Mouse (Mus musculus): ENCODE results near the gene Mfsd4b5. TPM values are rescaled to one million over a fixed set of nuclear protein-coding genes. Genes with fewer than 3 reads are reported as not detected.
"Not testable (repeated sequence)": the region's sequence is repeated elsewhere in the genome, so short reads cannot be mapped to it uniquely, and the experiment has no call there.

Gene Mfsd4b5
- polyA plus RNA-seq, 1 experiment from 2014 or later = not detected

- Histone ChIP-seq H3K36me3 (no peaks in the 10 kb centered on the region), H3K27me3 (no peaks in the 10 kb centered on the region), H3K4me1 (replicated peaks) (no peaks in the 10 kb centered on the region), H3K4me3 (no peak overlapping the region), H3K9me3 (replicated peaks) (no peaks in the 10 kb centered on the region), H3K9ac (no peak overlapping the region), H3K27ac (no peak overlapping the region), H3K4me2 (no peak overlapping the region)
- ATAC-seq (replicated peaks; ENCODE audit: insufficient number of reproducible peaks, insufficient read depth, low FRiP score, low read depth) = no peak
- WGBS = 75% methylated on average over 3 of the region's 3 CpGs
Observed at GRCm38 (mm10) chr10:39967512-39967911, 18.9 kb downstream of the Mfsd4b5 start.

- no peak overlapping the region for H3K4me3 ChIP-seq
- no peak overlapping the region for H3K9ac ChIP-seq
- no peak overlapping the region for H3K27ac ChIP-seq
- H3K9me3 ChIP-seq (replicated peaks) = no peaks in the 10 kb centered on the region
- H3K4me1 ChIP-seq (replicated peaks) = peaks cover 19% of the 10 kb centered on the region
- no peaks in the 10 kb centered on the region for H3K27me3 ChIP-seq
- H3K4me2 ChIP-seq = no peak overlapping the region
- no peaks in the 10 kb centered on the region for H3K36me3 ChIP-seq
- no peak for ATAC-seq (replicated peaks; ENCODE audit: insufficient number of reproducible peaks, insufficient read depth, low FRiP score, low read depth)
- 43% methylated on average over 1 of the region's 1 CpGs for WGBS
Observed at GRCm38 (mm10) chr10:39961906-39962305, 24.5 kb downstream of the Mfsd4b5 start.

DNA sequence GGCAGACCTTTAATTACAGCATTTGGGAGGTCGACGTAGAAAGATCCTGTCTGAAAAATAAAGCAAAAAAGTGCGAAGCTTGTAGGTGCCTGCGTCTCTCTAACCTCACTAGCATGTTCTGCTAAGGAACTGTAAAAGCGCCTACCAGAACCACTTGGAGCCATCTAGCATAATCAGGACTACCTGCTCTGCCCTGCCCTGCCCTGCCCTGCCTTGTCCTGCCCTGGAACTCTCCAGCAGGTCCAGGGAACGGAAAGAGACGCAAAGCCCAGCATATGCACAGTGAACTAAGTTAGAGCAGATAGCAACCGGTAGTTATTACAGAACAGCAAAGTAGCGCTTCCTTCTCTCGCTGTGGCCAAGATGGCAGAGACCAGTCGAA, 26.0 kb downstream of the Mfsd4b5 start:
- H3K4me1 ChIP-seq (replicated peaks) = peaks cover 19% of the 10 kb centered on the region
- WGBS = 40% methylated on average over 11 of the region's 11 CpGs
- 0 out of 2 replicates have a peak, but pooled peaks have one; percentile 12 for ATAC-seq (replicated peaks; ENCODE audit: insufficient number of reproducible peaks, insufficient read depth, low FRiP score, low read depth)
- H3K9ac ChIP-seq = no peak overlapping the region
- no peaks in the 10 kb centered on the region for H3K27me3 ChIP-seq
- H3K9me3 ChIP-seq (replicated peaks) = no peaks in the 10 kb centered on the region
- H3K36me3 ChIP-seq = no peaks in the 10 kb centered on the region
- no peak overlapping the region for H3K27ac ChIP-seq
- H3K4me2 ChIP-seq = peak overlapping the region; percentile 97
- H3K4me3 ChIP-seq = peak overlapping the region; percentile 65

DNA sequence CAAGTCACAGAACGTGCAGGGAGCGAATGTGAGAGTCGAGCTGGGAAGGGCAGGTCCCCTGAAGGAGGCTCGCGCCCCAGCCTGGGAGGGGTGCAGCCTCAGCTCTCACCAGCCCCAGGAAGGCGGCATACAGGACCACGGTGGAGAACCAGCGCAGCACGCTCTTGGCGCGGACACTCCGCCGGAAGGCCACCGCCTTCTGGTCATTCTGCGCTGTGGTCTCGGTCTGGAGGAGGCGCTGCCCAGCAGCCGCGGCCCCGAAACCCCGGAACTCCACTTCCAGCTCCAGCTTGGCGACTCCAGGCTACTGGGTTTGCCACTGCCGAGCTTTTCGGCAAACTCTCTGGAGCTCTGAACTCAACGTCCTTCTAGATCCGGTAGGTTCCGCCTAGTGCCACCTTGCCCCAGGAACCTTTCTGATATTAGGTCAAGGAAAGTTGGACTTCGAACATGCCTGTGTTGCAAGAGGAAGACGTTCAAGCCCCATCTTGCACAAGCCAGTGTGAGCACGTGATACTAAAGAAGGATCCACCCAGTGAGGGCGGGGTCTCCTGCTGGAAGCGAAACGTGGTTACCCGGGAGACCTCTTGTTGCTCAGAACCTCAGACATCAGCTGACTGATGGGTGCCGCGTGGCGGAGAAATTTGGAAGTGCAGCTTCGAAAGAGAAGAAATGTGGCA, 26.5 kb downstream of the Mfsd4b5 start, which contains the start of gene Mfsd4b3:
TSS of gene Mfsd4b3 (minus strand) at position 393 of the 680 bp plus-strand sequence.
- no peaks in the 10 kb centered on the region for H3K9me3 ChIP-seq (replicated peaks)
- peak within 1 kb of the TSS; percentile 97 for H3K4me2 ChIP-seq
- H3K27ac ChIP-seq = peak within 1 kb of the TSS; percentile 81
- H3K4me3 ChIP-seq = peak within 1 kb of the TSS; percentile 65
- peaks cover 19% of the 10 kb centered on the region for H3K4me1 ChIP-seq (replicated peaks)
- no peaks in the 10 kb centered on the region for H3K36me3 ChIP-seq
- no peaks in the 10 kb centered on the region for H3K27me3 ChIP-seq
- under 1% methylated on average over 38 of the region's 38 CpGs for WGBS
- peak within 1 kb of the TSS; percentile 59 for H3K9ac ChIP-seq
- peak; percentile 97 for ATAC-seq (replicated peaks; ENCODE audit: insufficient number of reproducible peaks, insufficient read depth, low FRiP score, low read depth)

DNA sequence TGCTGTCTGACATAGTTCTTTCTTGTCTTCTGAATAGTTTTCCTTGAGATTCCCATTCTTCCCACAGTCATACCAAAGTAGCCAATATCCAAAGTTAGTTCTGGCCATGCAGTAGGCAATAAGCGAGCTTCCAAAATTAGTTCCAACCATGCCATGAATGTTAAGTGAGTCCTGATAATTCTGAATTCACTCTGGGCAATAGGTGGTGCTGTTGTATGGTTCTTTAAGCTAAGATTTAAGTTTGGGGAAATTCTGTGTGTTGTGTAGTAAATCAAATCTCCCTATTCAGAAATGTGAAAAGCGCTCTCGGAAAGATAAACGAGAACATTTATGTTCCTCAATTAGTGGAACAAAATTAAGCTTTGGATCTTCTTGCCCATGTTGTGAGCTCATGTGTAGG, 28.2 kb downstream of the Mfsd4b5 start:
- H3K27ac ChIP-seq = peak overlapping the region; percentile 39
- ATAC-seq (replicated peaks; ENCODE audit: insufficient number of reproducible peaks, insufficient read depth, low FRiP score, low read depth) = no peak
- peaks cover 19% of the 10 kb centered on the region for H3K4me1 ChIP-seq (replicated peaks)
- no peak overlapping the region for H3K4me2 ChIP-seq
- no peak overlapping the region for H3K4me3 ChIP-seq
- no peaks in the 10 kb centered on the region for H3K36me3 ChIP-seq
- H3K9ac ChIP-seq = no peak overlapping the region
- 55% methylated on average over 4 of the region's 4 CpGs for WGBS
- H3K27me3 ChIP-seq = no peaks in the 10 kb centered on the region
- no peaks in the 10 kb centered on the region for H3K9me3 ChIP-seq (replicated peaks)

- H3K4me2 ChIP-seq = no peak overlapping the region
- 59% methylated on average over 2 of the region's 2 CpGs for WGBS
- H3K36me3 ChIP-seq = no peaks in the 10 kb centered on the region
- H3K27me3 ChIP-seq = no peaks in the 10 kb centered on the region
- no peak overlapping the region for H3K9ac ChIP-seq
- peaks cover 19% of the 10 kb centered on the region for H3K4me1 ChIP-seq (replicated peaks)
- H3K9me3 ChIP-seq (replicated peaks) = no peaks in the 10 kb centered on the region
- no peak overlapping the region for H3K27ac ChIP-seq
- H3K4me3 ChIP-seq = no peak overlapping the region
- no peak for ATAC-seq (replicated peaks; ENCODE audit: insufficient number of reproducible peaks, insufficient read depth, low FRiP score, low read depth)
Observed at GRCm38 (mm10) chr10:39956340-39956878, 30.0 kb downstream of the Mfsd4b5 start.

DNA sequence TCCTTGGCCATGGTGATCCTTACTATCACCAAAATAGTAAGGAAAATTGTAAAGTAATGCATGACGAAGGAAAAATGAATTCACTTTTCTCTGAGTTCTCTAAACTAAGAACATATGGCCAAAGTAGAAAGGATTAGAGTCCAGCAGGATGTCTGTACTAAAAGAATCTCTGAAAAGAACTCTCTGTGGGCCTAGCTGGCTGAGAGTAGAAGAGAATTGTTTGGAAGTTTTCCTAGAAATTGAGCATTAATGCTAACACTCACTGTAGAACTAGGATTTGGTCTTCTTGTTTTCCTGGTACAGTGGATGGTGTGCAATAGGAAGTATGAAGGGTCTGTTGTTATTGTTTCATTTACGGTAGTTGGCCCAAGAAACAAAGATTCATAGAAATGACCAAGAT, 31.3 kb downstream of the Mfsd4b5 start:
- 78% methylated on average over 2 of the region's 2 CpGs for WGBS
- Histone ChIP-seq H3K4me3 (no peak overlapping the region), H3K4me1 (replicated peaks) (peaks cover 16% of the 10 kb centered on the region), H3K9ac (no peak overlapping the region), H3K27ac (no peak overlapping the region), H3K9me3 (replicated peaks) (no peaks in the 10 kb centered on the region), H3K36me3 (no peaks in the 10 kb centered on the region), H3K27me3 (no peaks in the 10 kb centered on the region), H3K4me2 (no peak overlapping the region)
- ATAC-seq (replicated peaks; ENCODE audit: insufficient number of reproducible peaks, insufficient read depth, low FRiP score, low read depth) = no peak

- Histone ChIP-seq H3K9me3 (replicated peaks) (no peaks in the 10 kb centered on the region), H3K4me3 (no peak overlapping the region), H3K27me3 (no peaks in the 10 kb centered on the region), H3K4me1 (replicated peaks) (no peaks in the 10 kb centered on the region), H3K4me2 (no peak overlapping the region), H3K9ac (no peak overlapping the region), H3K36me3 (no peaks in the 10 kb centered on the region), H3K27ac (no peak overlapping the region)
- ATAC-seq (replicated peaks; ENCODE audit: insufficient number of reproducible peaks, insufficient read depth, low FRiP score, low read depth) = no peak
- WGBS = 91% methylated on average over 2 of the region's 2 CpGs
Observed at GRCm38 (mm10) chr10:39949377-39949954, 37.0 kb downstream of the Mfsd4b5 start.

GRCm38 (mm10) chr10:39947195-39947594, 39.3 kb downstream of the Mfsd4b5 start:
- not testable (repeated sequence) for H3K36me3 ChIP-seq; H3K27me3 ChIP-seq; H3K4me3 ChIP-seq; H3K4me2 ChIP-seq; H3K9ac ChIP-seq; H3K27ac ChIP-seq; H3K4me1 ChIP-seq (replicated peaks); ATAC-seq (replicated peaks; ENCODE audit: insufficient number of reproducible peaks, insufficient read depth, low FRiP score, low read depth); H3K9me3 ChIP-seq (replicated peaks)
- WGBS = 80% methylated on average over 3 of the region's 3 CpGs

GRCm38 (mm10) chr10:39936553-39936952, 49.9 kb downstream of the Mfsd4b5 start:
- ATAC-seq (replicated peaks; ENCODE audit: insufficient number of reproducible peaks, insufficient read depth, low FRiP score, low read depth) = no peak
- H3K27me3 ChIP-seq = no peaks in the 10 kb centered on the region
- H3K4me2 ChIP-seq = no peak overlapping the region
- 68% methylated on average over 7 of the region's 7 CpGs for WGBS
- no peak overlapping the region for H3K27ac ChIP-seq
- H3K9me3 ChIP-seq (replicated peaks) = no peaks in the 10 kb centered on the region
- no peak overlapping the region for H3K4me3 ChIP-seq
- no peaks in the 10 kb centered on the region for H3K4me1 ChIP-seq (replicated peaks)
- H3K36me3 ChIP-seq = no peaks in the 10 kb centered on the region
- no peak overlapping the region for H3K9ac ChIP-seq

GRCm38 (mm10) chr10:39926616-39927139, 59.8 kb downstream of the Mfsd4b5 start, which contains the start of gene Mfsd4b2:
Mfsd4b2 (minus strand) TSS chr10:39926923.
- H3K4me2 ChIP-seq = peak within 1 kb of the TSS; percentile 94

More at GRCm38 (mm10) chr10:39926616-39927139, 59.8 kb downstream of the Mfsd4b5 start, which contains the start of gene Mfsd4b2:
- no peaks in the 10 kb centered on the region for H3K36me3 ChIP-seq
- peak within 1 kb of the TSS; percentile 60 for H3K9ac ChIP-seq
- H3K4me3 ChIP-seq = peak within 1 kb of the TSS; percentile 51
- peaks cover 10% of the 10 kb centered on the region for H3K4me1 ChIP-seq (replicated peaks)
- peak; percentile 53 for ATAC-seq (replicated peaks; ENCODE audit: insufficient number of reproducible peaks, insufficient read depth, low FRiP score, low read depth)
- peaks cover 17% of the 10 kb centered on the region for H3K27me3 ChIP-seq
- H3K27ac ChIP-seq = no peak within 1 kb of the TSS
- 2% methylated on average over 41 of the region's 41 CpGs for WGBS
- H3K9me3 ChIP-seq (replicated peaks) = no peaks in the 10 kb centered on the region

Measured in heart, embryonic 15.5 days (tissue).